Mouse (Mus musculus) embryonic facial prominence, embryonic 13.5 days (tissue): ENCODE results near the gene Ager. TPM values are rescaled to one million over a fixed set of nuclear protein-coding genes. Genes with fewer than 3 reads are reported as not detected.

Experiments
- ATAC-seq: fragments of 200-750 bp; cut with Nextera tagmentation; 2 replicates; pipeline ENCODE4 v1.8.0; 2017; ENCODE audit warnings: low read depth; ENCODE audit not compliant: insufficient number of reproducible peaks, insufficient read depth, low FRiP score, low TSS enrichment
- H3K27ac ChIP-seq: fragments of 300-500 bp; sonication (generic); 2 replicates; pipeline ENCODE4 v1.5.1; 2015; ENCODE audit warnings: moderate library complexity, mild to moderate bottlenecking, inconsistent platforms
- H3K27me3 ChIP-seq: fragments of 300-500 bp; sonication (generic); 2 replicates; pipeline ENCODE4 v1.6.1; 2015; ENCODE audit warnings: mild to moderate bottlenecking, inconsistent platforms
- H3K36me3 ChIP-seq: fragments of 300-500 bp; sonication (generic); 2 replicates; pipeline ENCODE4 v1.6.1; 2015; ENCODE audit warnings: mild to moderate bottlenecking, inconsistent platforms
- H3K4me1 ChIP-seq: fragments of 300-500 bp; sonication (generic); 2 replicates; pipeline ENCODE4 v1.6.1; 2015; ENCODE audit warnings: inconsistent platforms
- H3K4me2 ChIP-seq: fragments of 300-500 bp; sonication (generic); 2 replicates; pipeline ENCODE4 v1.6.1; 2015; ENCODE audit warnings: moderate library complexity, mild to moderate bottlenecking, inconsistent platforms
- H3K4me3 ChIP-seq: fragments of 300-500 bp; sonication (generic); 2 replicates; pipeline ENCODE4 v1.5.1; 2015; ENCODE audit warnings: mild to moderate bottlenecking, inconsistent platforms
- H3K9ac ChIP-seq: fragments of 300-500 bp; sonication (generic); 2 replicates; pipeline ENCODE4 v1.6.1; 2015; ENCODE audit warnings: mild to moderate bottlenecking, inconsistent platforms
- H3K9me3 ChIP-seq: fragments of 300-500 bp; sonication (generic); 2 replicates; pipeline ENCODE4 v1.6.1; 2016; ENCODE audit warnings: inconsistent platforms
- WGBS: fragments of 180-500 bp; shearing (Covaris S2); methylation state at CpG from one replicate; pipeline ENCODE4 v1.1.7; 2015; ENCODE audit warnings: mixed read lengths; 5-methylcytosine and 5-hydroxymethylcytosine counted together
- polyA plus RNA-seq: library from polyadenylated mRNA; unstranded; fragments of >200 nt; fragmentation: Nextera tagmentation; extraction: Ambion mirVana; gene quantifications from 2 replicates; pipeline ENCODE4 v1.2.1, GENCODE M21; 2015

The Ager gene
- polyA plus RNA-seq, 1 experiment from 2014 or later: 3.6 TPM

- 77% methylated on average over 16 of the region's 16 CpGs for WGBS
- Histone ChIP-seq H3K36me3 (peaks cover 46% of the 10 kb centered on the region), H3K9ac (peak overlapping the region; percentile 88), H3K4me3 (peak overlapping the region; percentile 100), H3K9me3 (no peaks in the 10 kb centered on the region), H3K4me1 (peaks cover 31% of the 10 kb centered on the region), H3K4me2 (peak overlapping the region; percentile 91), H3K27me3 (no peaks in the 10 kb centered on the region), H3K27ac (no peak overlapping the region)
- ATAC-seq: no peak
Observed at GRCm38 (mm10) chr17:34648141-34648890, 50.7 kb downstream of the Ager start.

DNA sequence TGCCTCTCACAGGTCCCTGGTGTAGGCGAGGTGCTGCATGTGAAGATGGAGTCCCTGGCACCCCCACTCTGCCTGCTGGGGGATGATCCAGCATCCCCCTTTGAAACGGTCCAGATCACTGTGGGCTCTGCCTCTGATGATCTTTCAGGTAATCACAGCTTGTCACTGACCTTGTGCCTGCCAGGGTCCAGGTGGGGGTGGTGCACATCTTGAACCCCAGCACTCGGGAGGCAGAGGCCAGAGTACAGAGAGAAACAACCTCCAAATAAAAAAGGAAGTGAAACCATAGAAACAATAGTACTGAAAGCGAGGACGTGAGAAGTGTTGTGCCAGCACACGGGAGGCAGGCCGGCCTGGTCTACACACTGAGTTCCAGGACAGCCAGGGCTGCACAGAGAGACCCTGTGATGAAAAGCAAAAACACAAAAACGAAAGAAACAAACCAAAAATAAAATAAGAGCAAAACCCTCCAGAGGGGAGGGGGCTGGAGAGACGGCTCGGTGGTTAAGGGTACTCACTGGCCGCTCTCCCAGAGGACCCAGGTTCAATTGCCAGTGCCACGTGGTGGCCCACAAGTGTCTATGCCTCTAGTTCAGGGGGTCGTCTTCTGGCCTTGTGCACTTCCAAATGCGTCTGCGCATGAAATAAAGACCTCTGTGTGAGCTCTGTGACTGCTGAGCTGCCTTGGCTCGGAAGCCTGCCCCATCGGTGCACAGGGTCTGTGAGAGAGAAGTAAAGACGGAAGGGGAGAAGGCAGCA is 51.6 kb downstream of the Ager start:
- Histone ChIP-seq H3K9me3 (no peaks in the 10 kb centered on the region), H3K4me2 (no peak overlapping the region), H3K27ac (no peak overlapping the region), H3K9ac (peak overlapping the region; percentile 88; the same call in 1 of the 2 replicates), H3K36me3 (peaks cover 55% of the 10 kb centered on the region), H3K4me1 (peaks cover 31% of the 10 kb centered on the region), H3K4me3 (no peak overlapping the region), H3K27me3 (no peaks in the 10 kb centered on the region)
- WGBS: 85% methylated on average over 18 of the region's 18 CpGs
- ATAC-seq: no peak

Other genes with a start within 250 kb of the Ager start
- 0.13 and 0.17 TPM in 2 replicates for gene Btnl2, start 243.0 kb upstream of the Ager start, polyA plus RNA-seq
- gene Btnl1, start 220.7 kb upstream of the Ager start, polyA plus RNA-seq: 0.21 TPM in 1 of 2 replicates, not detected in the other
- gene BC051142, start 199.0 kb upstream of the Ager start, polyA plus RNA-seq: 0.52 and 0.96 TPM in 2 replicates
- gene Btnl4, start 120.5 kb upstream of the Ager start, polyA plus RNA-seq: not detected in 2 replicates
- 0.54 TPM in 1 of 2 replicates, not detected in the other for gene Btnl6, start 80.5 kb upstream of the Ager start, polyA plus RNA-seq
- 4.4 and 5.0 TPM in 2 replicates for gene Notch4, start 33.6 kb upstream of the Ager start, polyA plus RNA-seq
- gene Gpsm3, start 8.1 kb upstream of the Ager start, polyA plus RNA-seq: 5.3 and 6.0 TPM in 2 replicates
- 14.8 and 19.2 TPM in 2 replicates for gene Pbx2, start 6.6 kb upstream of the Ager start, polyA plus RNA-seq
- gene Rnf5, start 5.8 kb downstream of the Ager start, polyA plus RNA-seq: 130 and 132 TPM in 2 replicates
- gene Agpat1, start 6.4 kb downstream of the Ager start, polyA plus RNA-seq: 50.7 and 57.5 TPM in 2 replicates
- gene Egfl8, start 18.1 kb downstream of the Ager start, polyA plus RNA-seq: 7.5 and 10.2 TPM in 2 replicates
- 21.6 and 22.2 TPM in 2 replicates for gene Ppt2, start 30.6 kb downstream of the Ager start, polyA plus RNA-seq
- 0.55 and 0.78 TPM in 2 replicates for gene Prrt1, start 31.7 kb downstream of the Ager start, polyA plus RNA-seq
- gene Fkbpl, start 46.9 kb downstream of the Ager start, polyA plus RNA-seq: 15.0 and 18.0 TPM in 2 replicates
- 97.8 and 106 TPM in 2 replicates for gene Atf6b, start 49.3 kb downstream of the Ager start, polyA plus RNA-seq
- 0.03 and 0.04 TPM in 2 replicates for gene Tnxb, start 72.7 kb downstream of the Ager start, polyA plus RNA-seq
- 0.34 TPM in 1 of 2 replicates, not detected in the other for gene C4b, start 146.0 kb downstream of the Ager start, polyA plus RNA-seq
- gene Cyp21a1, start 206.7 kb downstream of the Ager start, polyA plus RNA-seq: not detected in 2 replicates
- 25.4 and 29.4 TPM in 2 replicates for gene Stk19, start 239.1 kb downstream of the Ager start, polyA plus RNA-seq
- 66.3 and 75.1 TPM in 2 replicates for gene Dxo, start 239.2 kb downstream of the Ager start, polyA plus RNA-seq